Mouse (Mus musculus) embryonic fibroblast, embryonic 13.5 days (primary cell): ENCODE measurements at regions not wholly inside any gene's neighbourhood (a gene's known extent, or its start where the extent isn't known, plus 50 kb on each side); places are given as distances from the start of the nearest gene placed in this dataset.

Source experiments
- CTCF ChIP-seq: IDR thresholded peaks from 2 replicates; pipeline ENCODE4 v1.5.1; 2011; ENCODE audit warnings: mild to moderate bottlenecking, control low read depth, low read length, moderate library complexity, borderline replicate concordance; ENCODE audit not compliant: insufficient read depth
- POLR2A ChIP-seq: IDR thresholded peaks from 2 replicates; pipeline ENCODE4 v1.6.1; 2011; ENCODE audit warnings: low read depth, mild to moderate bottlenecking, control low read depth, low read length, moderate library complexity

- TF ChIP-seq CTCF (no peak), POLR2A (no peak; the same call in 1 of the 2 replicates)
These were observed 76.7 kb downstream of the Tmem17 start for GRCm38 (mm10) chr11:22588546-22588945.
